Comparison of ENCODE assay signal across 21 mouse cellular contexts in the genomic region with DNA sequence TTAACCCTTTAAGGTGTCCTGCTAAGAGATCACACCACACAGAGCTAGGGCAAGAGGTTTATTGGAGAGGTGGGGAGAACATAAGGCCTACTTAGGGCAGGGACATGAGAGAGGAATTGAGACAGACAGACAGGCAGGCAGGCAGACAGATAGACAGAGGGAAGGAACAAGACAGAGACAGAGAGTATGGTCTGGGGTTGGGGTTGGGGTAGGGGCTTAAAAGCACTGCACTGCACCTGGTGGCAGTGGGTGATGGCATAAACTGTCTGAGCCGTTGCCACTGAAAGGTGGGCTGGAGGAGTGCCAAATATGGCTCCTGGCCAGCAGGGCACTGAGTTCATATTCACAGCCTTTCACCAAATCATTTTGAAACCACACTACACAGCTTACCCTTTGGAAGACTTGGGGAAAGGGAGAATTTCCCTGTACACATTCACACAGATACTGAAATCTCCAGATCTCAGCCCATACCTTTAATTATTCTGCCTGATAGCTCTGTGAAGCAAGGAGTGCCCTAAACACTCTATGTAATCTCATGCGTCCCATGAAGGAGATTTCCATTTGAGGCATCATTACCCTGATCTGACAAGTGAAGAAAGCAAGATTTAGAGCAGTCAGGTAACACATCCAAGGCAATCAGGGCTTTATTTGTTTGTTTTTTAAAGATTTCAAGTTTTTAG. TPM values are rescaled to one million over a fixed set of nuclear protein-coding genes. Genes with fewer than 3 reads are reported as not detected.
DNase-seq lines count a peak whose midpoint lies in the region; ATAC-seq lines count a peak whose summit lies in the region.
"Had no signal": no experiment of that assay in that cellular context is flagged by ENCODE, and none has a peak within 500 bp of the region (broad histone marks: within the 10 kb centered on the region; RNA-seq: fewer than 3 reads in every experiment).

No protein-coding gene starts in this region.

- H3K4me2 ChIP-seq in embryonic facial prominence, embryonic 12.5 days (replicated peaks): no peak overlapping the region
- H3K4me2 ChIP-seq in midbrain, embryonic 12.5 days (replicated peaks): no peak overlapping the region
- H3K4me2 ChIP-seq in midbrain, embryonic 11.5 days: no peak overlapping the region
- H3K4me2 ChIP-seq in forebrain, embryonic 14.5 days (ENCODE audit: low read length): no peak overlapping the region
- H3K4me2 ChIP-seq in neural tube, embryonic 15.5 days: no peak overlapping the region
- H3K4me2 ChIP-seq: heart, embryonic 13.5 days; kidney, embryonic 15.5 days; liver, embryonic 11.5 days; neural tube, embryonic 13.5 days had no signal

- no peak overlapping the region for H3K4me3 ChIP-seq in embryonic facial prominence, embryonic 12.5 days
- H3K4me3 ChIP-seq in embryonic facial prominence, embryonic 10.5 days: no peak overlapping the region
- H3K4me3 ChIP-seq in midbrain, embryonic 12.5 days: no peak overlapping the region
- no peak overlapping the region for H3K4me3 ChIP-seq in midbrain, embryonic 11.5 days (ENCODE audit: low read depth, low read length)
- H3K4me3 ChIP-seq in forebrain, embryonic 14.5 days (ENCODE audit: low read depth, low read length): no peak overlapping the region
- no peak overlapping the region for H3K4me3 ChIP-seq in neural tube, embryonic 15.5 days (replicated peaks)
- H3K4me3 ChIP-seq: heart, embryonic 13.5 days; kidney, embryonic 15.5 days; limb, embryonic 10.5 days; neural tube, embryonic 13.5 days had no signal

- 54% methylated on average over 2 of the region's 2 CpGs for WGBS in embryonic facial prominence, embryonic 12.5 days
- WGBS in embryonic facial prominence, embryonic 10.5 days: 71% methylated on average over 2 of the region's 2 CpGs
- WGBS in midbrain, embryonic 12.5 days: 58% methylated on average over 2 of the region's 2 CpGs
- WGBS in midbrain, embryonic 11.5 days: 65% methylated on average over 2 of the region's 2 CpGs
- WGBS in forebrain, embryonic 14.5 days: 48% methylated on average over 2 of the region's 2 CpGs
- 37% methylated on average over 2 of the region's 2 CpGs for WGBS in neural tube, embryonic 15.5 days

- H3K27me3 ChIP-seq in embryonic facial prominence, embryonic 12.5 days: no peaks in the 10 kb centered on the region
- H3K27me3 ChIP-seq in embryonic facial prominence, embryonic 10.5 days (replicated peaks; ENCODE audit: low read depth, poor library complexity, severe bottlenecking): no peaks in the 10 kb centered on the region
- no peaks in the 10 kb centered on the region for H3K27me3 ChIP-seq in midbrain, embryonic 12.5 days
- no peaks in the 10 kb centered on the region for H3K27me3 ChIP-seq in midbrain, embryonic 11.5 days (ENCODE audit: control insufficient read depth, insufficient read depth, low read length)
- H3K27me3 ChIP-seq in forebrain, embryonic 14.5 days (replicated peaks; ENCODE audit: control insufficient read depth, insufficient read depth, low read length): no peaks in the 10 kb centered on the region
- no peaks in the 10 kb centered on the region for H3K27me3 ChIP-seq in neural tube, embryonic 15.5 days (replicated peaks)
- H3K27me3 ChIP-seq: heart, embryonic 13.5 days; kidney, embryonic 15.5 days; neural tube, embryonic 13.5 days; Patski had no signal

- H3K27ac ChIP-seq in embryonic facial prominence, embryonic 12.5 days: no peak overlapping the region
- H3K27ac ChIP-seq in embryonic facial prominence, embryonic 10.5 days (replicated peaks): no peak overlapping the region
- H3K27ac ChIP-seq in midbrain, embryonic 12.5 days (replicated peaks): no peak overlapping the region
- no peak overlapping the region for H3K27ac ChIP-seq in midbrain, embryonic 11.5 days (ENCODE audit: low read depth, low read length)
- H3K27ac ChIP-seq in forebrain, embryonic 14.5 days (ENCODE audit: low read depth, low read length): peak overlapping the region; percentile 52; the same call in 1 of the 2 replicates
- no peak overlapping the region for H3K27ac ChIP-seq in neural tube, embryonic 15.5 days (replicated peaks)
- H3K27ac ChIP-seq: heart, embryonic 13.5 days; kidney, embryonic 15.5 days; limb, embryonic 10.5 days had no signal

- intact Hi-C loops in gastrocnemius, postnatal 14 days (cut with DNase I; ENCODE audit: low total_unique reads): no loop called here

- no peak overlapping the region for H3K9ac ChIP-seq in embryonic facial prominence, embryonic 12.5 days
- H3K9ac ChIP-seq in midbrain, embryonic 12.5 days (replicated peaks): no peak overlapping the region
- no peak overlapping the region for H3K9ac ChIP-seq in midbrain, embryonic 11.5 days (ENCODE audit: low read length)
- no peak overlapping the region for H3K9ac ChIP-seq in forebrain, embryonic 14.5 days (ENCODE audit: low read length)
- no peak overlapping the region for H3K9ac ChIP-seq in neural tube, embryonic 15.5 days (replicated peaks)
- H3K9ac ChIP-seq: heart, embryonic 13.5 days; kidney, embryonic 15.5 days; neural tube, embryonic 13.5 days had no signal

- H3K9me3 ChIP-seq in embryonic facial prominence, embryonic 12.5 days: no peaks in the 10 kb centered on the region
- no peaks in the 10 kb centered on the region for H3K9me3 ChIP-seq in embryonic facial prominence, embryonic 10.5 days
- no peaks in the 10 kb centered on the region for H3K9me3 ChIP-seq in midbrain, embryonic 12.5 days
- no peaks in the 10 kb centered on the region for H3K9me3 ChIP-seq in midbrain, embryonic 11.5 days (ENCODE audit: control insufficient read depth, low read length)
- no peaks in the 10 kb centered on the region for H3K9me3 ChIP-seq in forebrain, embryonic 14.5 days (replicated peaks; ENCODE audit: control insufficient read depth, low read length)
- no peaks in the 10 kb centered on the region for H3K9me3 ChIP-seq in neural tube, embryonic 15.5 days (replicated peaks)
- H3K9me3 ChIP-seq: heart, embryonic 13.5 days; kidney, embryonic 15.5 days; limb, embryonic 10.5 days; neural tube, embryonic 13.5 days had no signal

- no peak for DNase-seq in embryonic facial prominence, embryonic 10.5 days (ENCODE audit: low spot score)
- DNase-seq in midbrain, embryonic 11.5 days (ENCODE audit: low spot score, missing footprints): no peak
- DNase-seq in forebrain, embryonic 14.5 days (ENCODE audit: low spot score): no peak
- no peak for DNase-seq in gastrocnemius, postnatal 14 days
- DNase-seq: cerebellum, adult 9-11 months; gastrocnemius, postnatal 36 days; heart, postnatal 36 days; lung, adult 2 months; lung, postnatal 36 days; right cerebral cortex, postnatal 25 days; thymus, postnatal 14 days had no signal

- ATAC-seq in embryonic facial prominence, embryonic 12.5 days (ENCODE audit: insufficient number of reproducible peaks, insufficient read depth, low FRiP score, low TSS enrichment): 0 out of 2 replicates have a peak, but pooled peaks have one; percentile 15
- peak; percentile 38; the same call in 1 of the 2 replicates for ATAC-seq in midbrain, embryonic 12.5 days (ENCODE audit: low FRiP score, low read depth)
- no peak for ATAC-seq in midbrain, embryonic 11.5 days (ENCODE audit: low FRiP score)
- ATAC-seq in forebrain, embryonic 14.5 days: peak; percentile 32; the same call in 1 of the 2 replicates
- peak; percentile 53; the same call in 1 of the 2 replicates for ATAC-seq in neural tube, embryonic 15.5 days (ENCODE audit: low FRiP score)
- ATAC-seq: activated CD4-positive, CD25-positive, alpha-beta regulatory T cell, adult 4 months; Patski had no signal

- H3K36me3 ChIP-seq in embryonic facial prominence, embryonic 12.5 days: no peaks in the 10 kb centered on the region
- no peaks in the 10 kb centered on the region for H3K36me3 ChIP-seq in embryonic facial prominence, embryonic 10.5 days (replicated peaks)
- no peaks in the 10 kb centered on the region for H3K36me3 ChIP-seq in midbrain, embryonic 12.5 days
- no peaks in the 10 kb centered on the region for H3K36me3 ChIP-seq in midbrain, embryonic 11.5 days (ENCODE audit: control insufficient read depth, insufficient read depth, low read length)
- no peaks in the 10 kb centered on the region for H3K36me3 ChIP-seq in forebrain, embryonic 14.5 days (ENCODE audit: control insufficient read depth, insufficient read depth, low read length)
- H3K36me3 ChIP-seq in neural tube, embryonic 15.5 days: no peaks in the 10 kb centered on the region
- H3K36me3 ChIP-seq: heart, embryonic 13.5 days; kidney, embryonic 15.5 days; limb, embryonic 10.5 days; neural tube, embryonic 13.5 days had no signal

- H3K4me1 ChIP-seq in embryonic facial prominence, embryonic 12.5 days: no peaks in the 10 kb centered on the region
- no peaks in the 10 kb centered on the region for H3K4me1 ChIP-seq in embryonic facial prominence, embryonic 10.5 days
- no peaks in the 10 kb centered on the region for H3K4me1 ChIP-seq in midbrain, embryonic 12.5 days
- H3K4me1 ChIP-seq in midbrain, embryonic 11.5 days (ENCODE audit: control insufficient read depth, insufficient read depth, low read length): no peaks in the 10 kb centered on the region
- H3K4me1 ChIP-seq in forebrain, embryonic 14.5 days (ENCODE audit: control insufficient read depth, insufficient read depth, low read length): no peaks in the 10 kb centered on the region
- no peaks in the 10 kb centered on the region for H3K4me1 ChIP-seq in neural tube, embryonic 15.5 days
- H3K4me1 ChIP-seq: heart, embryonic 13.5 days; kidney, embryonic 15.5 days had no signal

RNA-seq across cellular contexts. Expression of gene Rgs2, which starts 21.7 kb away (rescaled TPM):
- polyA plus RNA-seq in embryonic facial prominence, embryonic 12.5 days (2016; fragmentation: Nextera tagmentation; extraction: Ambion mirVana): 69.5 and 81.3 TPM in 2 replicates
- 33.5 and 38.3 TPM in 2 replicates for polyA plus RNA-seq in embryonic facial prominence, embryonic 10.5 days (2016; fragmentation: Nextera tagmentation; extraction: Ambion mirVana)
- polyA plus RNA-seq in midbrain, embryonic 12.5 days (2016; fragmentation: Nextera tagmentation; extraction: Ambion mirVana): 108 and 111 TPM in 2 replicates
- polyA plus RNA-seq in midbrain, embryonic 11.5 days (2014; fragmentation: Nextera tagmentation; extraction: Ambion mirVana): 83.6 and 90.7 TPM in 2 replicates
- 98.0 and 103 TPM in 2 replicates for polyA plus RNA-seq in forebrain, embryonic 14.5 days (2014; fragmentation: Nextera tagmentation; extraction: Ambion mirVana)
- 97.0 and 112 TPM in 2 replicates for polyA plus RNA-seq in neural tube, embryonic 15.5 days (2015; fragmentation: Nextera tagmentation; extraction: Ambion mirVana)
- total RNA-seq in gastrocnemius, postnatal 14 days (2021): 10 to 100 TPM in 1 of 2 experiments, 1 to 10 TPM in 1; 9.8 to 12.9 TPM
